Mouse (Mus musculus) stomach, embryonic 14.5 days (tissue): ENCODE measurements around the gene Krt33b. TPM values are rescaled to one million over a fixed set of nuclear protein-coding genes. Genes with fewer than 3 reads are reported as not detected.

Experiments
- ATAC-seq: fragments of 200-750 bp; cut with Nextera tagmentation; 2 replicates; pipeline ENCODE4 v1.8.0; 2017; ENCODE audit warnings: low read depth, moderate TSS enrichment; ENCODE audit not compliant: insufficient number of reproducible peaks, insufficient read depth, low FRiP score
- H3K27ac ChIP-seq: fragments of 300-500 bp; sonication (generic); 2 replicates; pipeline ENCODE4 v1.5.1; 2014; ENCODE audit warnings: mild to moderate bottlenecking, low read length, moderate library complexity, mixed read lengths
- H3K27me3 ChIP-seq: fragments of 300-500 bp; sonication (generic); 2 replicates; pipeline ENCODE4 v1.6.1; 2014; ENCODE audit warnings: low read length, control low read depth, mixed read lengths; ENCODE audit not compliant: control insufficient read depth, insufficient read depth
- H3K36me3 ChIP-seq: fragments of 300-500 bp; sonication (generic); 2 replicates; pipeline ENCODE4 v1.6.1; 2014; ENCODE audit warnings: mild to moderate bottlenecking, control low read depth, low read length, moderate library complexity, mixed read lengths; ENCODE audit not compliant: control insufficient read depth, insufficient read depth
- H3K4me1 ChIP-seq: fragments of 300-500 bp; sonication (generic); 2 replicates; pipeline ENCODE4 v1.6.1; 2014; ENCODE audit warnings: low read length, control low read depth, mixed read lengths; ENCODE audit not compliant: control insufficient read depth, insufficient read depth
- H3K4me2 ChIP-seq: fragments of 300-500 bp; sonication (generic); replicated peaks from 2 replicates; pipeline ENCODE4 v1.6.1; 2014; ENCODE audit warnings: low read depth, low read length, control low read depth
- H3K4me3 ChIP-seq: fragments of 300-500 bp; sonication (generic); 2 replicates; pipeline ENCODE4 v1.5.1; 2014; ENCODE audit warnings: low read depth, low read length, control low read depth
- H3K9ac ChIP-seq: fragments of 300-500 bp; sonication (generic); replicated peaks from 2 replicates; pipeline ENCODE4 v1.6.1; 2014; ENCODE audit warnings: low read depth, mild to moderate bottlenecking, control low read depth, low read length, moderate library complexity, mixed read lengths
- H3K9me3 ChIP-seq: fragments of 300-500 bp; sonication (generic); 2 replicates; pipeline ENCODE4 v1.6.1; 2016; ENCODE audit warnings: low read depth, low read length, control low read depth; ENCODE audit not compliant: control insufficient read depth
- WGBS: fragments of 180-500 bp; shearing (Covaris S2); extraction: QIAGEN DNeasy Blood & Tissue Kit; methylation state at CpG from one replicate; pipeline ENCODE4 v1.1.7; 2014; 5-methylcytosine and 5-hydroxymethylcytosine counted together
- polyA plus RNA-seq: library from polyadenylated mRNA; unstranded; fragments of >200 nt; fragmentation: Nextera tagmentation; extraction: Ambion mirVana; gene quantifications from 2 replicates; pipeline ENCODE4 v1.2.1, GENCODE M21; 2014

Gene Krt33b
- polyA plus RNA-seq, 1 experiment from 2014 or later = 0.26 TPM

- H3K27ac ChIP-seq = no peak overlapping the region
- no peaks in the 10 kb centered on the region for H3K4me1 ChIP-seq
- H3K4me3 ChIP-seq = no peak overlapping the region
- H3K9me3 ChIP-seq = no peaks in the 10 kb centered on the region
- H3K36me3 ChIP-seq = no peaks in the 10 kb centered on the region
- 65% methylated on average over 6 of the region's 6 CpGs for WGBS
- no peak for ATAC-seq
- H3K27me3 ChIP-seq = no peaks in the 10 kb centered on the region
- H3K4me2 ChIP-seq = no peak overlapping the region
- no peak overlapping the region for H3K9ac ChIP-seq
These were observed 16.7 kb upstream of the Krt33b start for GRCm38 (mm10) chr11:100046303-100046866.

GRCm38 (mm10) chr11:100041454-100041853 lies 11.8 kb upstream of the Krt33b start, which contains the start of gene Krt34:
TSS of gene Krt34 (minus strand) at chr11:100041554.
- ATAC-seq = no peak
- no peaks in the 10 kb centered on the region for H3K4me1 ChIP-seq
- no peak within 1 kb of the TSS for H3K27ac ChIP-seq
- H3K9me3 ChIP-seq = no peaks in the 10 kb centered on the region
- no peak within 1 kb of the TSS for H3K4me3 ChIP-seq
- WGBS = 88% methylated on average over 6 of the region's 6 CpGs
- H3K9ac ChIP-seq = no peak within 1 kb of the TSS
- H3K27me3 ChIP-seq = no peaks in the 10 kb centered on the region
- H3K4me2 ChIP-seq = no peak within 1 kb of the TSS
- H3K36me3 ChIP-seq = no peaks in the 10 kb centered on the region

GRCm38 (mm10) chr11:100021438-100021837 lies 8.2 kb downstream of the Krt33b start:
- WGBS = 67% methylated on average over 5 of the region's 5 CpGs
- H3K9ac ChIP-seq = no peak overlapping the region
- no peak overlapping the region for H3K27ac ChIP-seq
- ATAC-seq = no peak
- H3K4me3 ChIP-seq = no peak overlapping the region
- no peaks in the 10 kb centered on the region for H3K9me3 ChIP-seq
- H3K36me3 ChIP-seq = no peaks in the 10 kb centered on the region
- no peaks in the 10 kb centered on the region for H3K4me1 ChIP-seq
- no peaks in the 10 kb centered on the region for H3K27me3 ChIP-seq
- H3K4me2 ChIP-seq = no peak overlapping the region

GRCm38 (mm10) chr11:100019466-100019865 lies 10.2 kb downstream of the Krt33b start:
- H3K36me3 ChIP-seq = no peaks in the 10 kb centered on the region
- no peak for ATAC-seq

GRCm38 (mm10) chr11:100016112-100016511 lies 13.6 kb downstream of the Krt33b start, which contains the start of gene Krt33a:
TSS of gene Krt33a (minus strand) at chr11:100016212.
- 63% methylated on average over 4 of the region's 4 CpGs for WGBS
- Histone ChIP-seq H3K36me3 (no peaks in the 10 kb centered on the region), H3K27me3 (no peaks in the 10 kb centered on the region), H3K4me1 (no peaks in the 10 kb centered on the region), H3K9ac (no peak within 1 kb of the TSS), H3K27ac (no peak within 1 kb of the TSS), H3K4me2 (no peak within 1 kb of the TSS), H3K9me3 (no peaks in the 10 kb centered on the region), H3K4me3 (no peak within 1 kb of the TSS)
- no peak for ATAC-seq

More at GRCm38 (mm10) chr11:100019466-100019865, 10.2 kb downstream of the Krt33b start:
- Histone ChIP-seq H3K4me1 (no peaks in the 10 kb centered on the region), H3K4me2 (no peak overlapping the region), H3K9me3 (no peaks in the 10 kb centered on the region), H3K4me3 (no peak overlapping the region), H3K27me3 (no peaks in the 10 kb centered on the region), H3K27ac (no peak overlapping the region), H3K9ac (no peak overlapping the region)
- 83% methylated on average over 1 of the region's 1 CpGs for WGBS

- Histone ChIP-seq H3K4me1 (no peaks in the 10 kb centered on the region), H3K9ac (no peak overlapping the region), H3K36me3 (no peaks in the 10 kb centered on the region), H3K9me3 (no peaks in the 10 kb centered on the region), H3K27ac (no peak overlapping the region; the same call in 1 of the 2 replicates), H3K27me3 (no peaks in the 10 kb centered on the region), H3K4me3 (no peak overlapping the region), H3K4me2 (no peak overlapping the region)
- WGBS = 48% methylated on average over 4 of the region's 4 CpGs
- no peak for ATAC-seq
These were observed 15.9 kb downstream of the Krt33b start for GRCm38 (mm10) chr11:100013691-100014171.

- Histone ChIP-seq H3K27ac (no peak overlapping the region), H3K36me3 (no peaks in the 10 kb centered on the region), H3K4me3 (no peak overlapping the region), H3K4me2 (no peak overlapping the region), H3K27me3 (no peaks in the 10 kb centered on the region), H3K4me1 (no peaks in the 10 kb centered on the region), H3K9me3 (no peaks in the 10 kb centered on the region), H3K9ac (no peak overlapping the region)
- 78% methylated on average over 5 of the region's 5 CpGs for WGBS
- no peak for ATAC-seq
These were observed 19.0 kb downstream of the Krt33b start for GRCm38 (mm10) chr11:100010682-100011081.

- Histone ChIP-seq H3K4me1 (no peaks in the 10 kb centered on the region), H3K9me3 (no peaks in the 10 kb centered on the region), H3K27ac (no peak overlapping the region), H3K4me2 (no peak overlapping the region), H3K27me3 (no peaks in the 10 kb centered on the region), H3K9ac (no peak overlapping the region), H3K4me3 (no peak overlapping the region), H3K36me3 (no peaks in the 10 kb centered on the region)
- ATAC-seq = no peak
- 83% methylated on average over 5 of the region's 5 CpGs for WGBS
These were observed 21.3 kb downstream of the Krt33b start for GRCm38 (mm10) chr11:100008336-100008735.

- no peak for ATAC-seq
- Histone ChIP-seq H3K9me3 (no peaks in the 10 kb centered on the region; the same call in 1 of the 2 replicates), H3K27ac (no peak overlapping the region), H3K27me3 (no peaks in the 10 kb centered on the region), H3K4me1 (no peaks in the 10 kb centered on the region), H3K36me3 (no peaks in the 10 kb centered on the region), H3K4me2 (no peak overlapping the region), H3K9ac (no peak overlapping the region), H3K4me3 (no peak overlapping the region)
- 54% methylated on average over 3 of the region's 3 CpGs for WGBS
These were observed 23.0 kb downstream of the Krt33b start for GRCm38 (mm10) chr11:100006624-100007023.
